ENCODE assay signal across 1 mouse cellular context in the genomic region with DNA sequence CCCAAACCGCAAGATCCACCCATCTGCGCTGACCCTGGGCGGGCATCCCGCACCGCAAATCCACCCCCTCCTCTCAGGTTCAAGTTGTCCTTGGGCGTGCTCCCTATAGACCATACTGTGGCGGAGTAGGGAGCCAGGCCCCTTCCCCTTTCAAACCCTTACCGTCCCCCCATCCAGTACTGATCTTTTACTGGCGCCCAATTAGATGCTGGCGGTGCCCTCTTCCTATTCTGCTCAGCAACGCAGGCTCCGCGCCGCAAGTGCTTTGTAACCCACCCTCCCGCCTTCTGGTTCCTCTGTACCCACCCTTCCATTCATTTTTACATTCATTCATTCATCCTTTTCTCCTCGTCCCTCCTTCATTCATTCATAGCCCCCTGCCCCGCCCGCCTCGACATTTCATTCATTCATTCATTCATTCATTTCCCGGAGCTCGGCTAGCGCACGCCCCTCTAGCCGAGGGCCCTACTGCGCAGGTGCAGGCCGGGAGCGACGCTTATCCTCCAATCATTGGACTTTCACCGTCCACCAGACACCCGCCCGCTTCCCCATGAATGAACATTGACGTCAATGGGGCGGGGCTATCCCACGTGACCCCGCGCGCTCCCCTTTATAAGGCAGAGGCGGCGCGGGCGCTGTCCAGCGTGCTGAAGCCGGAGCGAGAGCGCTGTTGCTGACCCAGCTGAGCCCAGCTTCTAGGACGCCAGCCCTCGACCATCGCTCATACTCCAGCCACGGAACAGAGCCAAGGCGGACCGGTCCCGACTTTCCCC.
TF ChIP-seq lines count a peak whose summit lies in the region.

No protein-coding gene starts in this region.

TF ChIP-seq in ES-E14, 5 proteins besides CTCF, POLR2A, EP300 and RAD21:
- TF ChIP-seq ZNF384 (IDR thresholded peaks at IDR 0.05; ENCODE audit: low read depth, low read length) (no peak), ZC3H11A (IDR thresholded peaks at IDR 0.05; ENCODE audit: borderline replicate concordance, low read depth, low read length) (no peak), CHD2 (IDR thresholded peaks at IDR 0.05; ENCODE audit: low read depth, low read length) (no peak), HCFC1 (IDR thresholded peaks at IDR 0.05; ENCODE audit: borderline replicate concordance, insufficient read depth, low read length) (no peak), MAFK (IDR thresholded peaks at IDR 0.05; ENCODE audit: insufficient read depth, low read depth, low read length) (peak; percentile 16; the same call in 1 of the 2 replicates)
